Mouse (Mus musculus) left cerebral cortex, adult 8-10 months (tissue): ENCODE measurements at regions not wholly inside any gene's neighbourhood (a gene's known extent, or its start where the extent isn't known, plus 50 kb on each side); places are given as distances from the start of the nearest gene placed in this dataset.

Source experiments
- microRNA-seq, 2 experiments: library from miRNA; unstranded; fragments of <30 nt; microRNA quantifications; one replicate each; pipeline ENCODE4 v1.2.0; 2022

Small RNA genes in the stretch of these regions (microRNA-seq; reads per million reads assigned to microRNA genes)
- gene Mir138-1, result 3,383 to 5,233 reads per million in 2 experiments
